Mouse (Mus musculus): Measurements from ENCODE around the gene Jsrp1.

DNA sequence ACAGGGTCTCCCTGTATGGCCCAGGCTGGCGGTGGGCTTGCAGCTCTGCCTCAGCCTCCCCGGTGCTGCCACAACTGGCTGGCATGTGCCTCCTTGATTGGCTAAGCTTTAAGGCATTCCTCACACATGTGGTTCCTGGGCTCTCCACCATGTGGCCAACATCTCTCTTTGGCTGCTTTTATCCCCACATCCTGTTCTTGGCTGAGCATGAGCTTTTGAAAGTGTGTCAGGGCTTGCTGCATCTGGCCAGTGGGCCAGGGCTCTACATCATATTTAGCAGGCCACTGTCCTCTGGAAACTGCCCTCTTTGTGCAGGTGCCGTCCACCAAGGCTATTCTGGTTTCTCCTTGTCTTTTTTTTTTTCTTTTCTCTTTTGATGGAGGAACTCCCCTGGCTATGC, 43.0 kb upstream of the Jsrp1 start:
- TF ChIP-seq POLR2A (IDR thresholded peaks at IDR 0.05; ENCODE audit: control insufficient read depth, low read depth, low read length) (no peak), CTCF (IDR thresholded peaks at IDR 0.05; ENCODE audit: control insufficient read depth, insufficient read depth, insufficient replicate concordance, low read depth, low read length) (no peak)
